Mouse (Mus musculus) adipocyte (in vitro differentiated cells): ENCODE measurements around the gene Plekhh3.

Source experiments
- DNase-seq: peaks from one replicate; pipeline ENCODE4 v3.0.0-alpha.2; 2016; ENCODE audit warnings: low spot score

Gene Plekhh3

GRCm38 (mm10) chr11:101119761-101120544 is 51.2 kb downstream of the Plekhh3 start, which contains the start of the genes Retreg3 and Tubg1:
TSS of gene Retreg3 (minus strand) at chr11:101119893.
TSS of gene Tubg1 (plus strand) at chr11:101119938.
- peak; percentile 99 for DNase-seq

GRCm38 (mm10) chr11:101119131-101119760 is 51.9 kb downstream of the Plekhh3 start:
- peak; percentile 33 for DNase-seq

- DNase-seq: no peak
Measured at GRCm38 (mm10) chr11:101118105-101118504, 53.0 kb downstream of the Plekhh3 start.

- DNase-seq: no peak
Measured at GRCm38 (mm10) chr11:101115564-101115963, 55.6 kb downstream of the Plekhh3 start.
